Mouse (Mus musculus) forebrain, embryonic 13.5 days (tissue): Measurements from ENCODE around the gene Scfd2. TPM values are rescaled to one million over a fixed set of nuclear protein-coding genes. Genes with fewer than 3 reads are reported as not detected.

Experiments used
- ATAC-seq: fragments of 200-750 bp; cut with Nextera tagmentation; 2 replicates; pipeline ENCODE4 v1.8.0; 2017
- H3K27ac ChIP-seq: fragments of 300-500 bp; sonication (generic); 2 replicates; pipeline ENCODE4 v1.5.1; 2015; ENCODE audit warnings: inconsistent platforms, mild to moderate bottlenecking, moderate library complexity
- H3K27me3 ChIP-seq: fragments of 300-500 bp; sonication (generic); 2 replicates; pipeline ENCODE4 v1.6.1; 2015; ENCODE audit warnings: mild to moderate bottlenecking, inconsistent platforms
- H3K36me3 ChIP-seq: fragments of 300-500 bp; sonication (generic); 2 replicates; pipeline ENCODE4 v1.6.1; 2015; ENCODE audit warnings: mild to moderate bottlenecking, inconsistent platforms; ENCODE audit not compliant: poor library complexity, severe bottlenecking
- H3K4me1 ChIP-seq: fragments of 300-500 bp; sonication (generic); 2 replicates; pipeline ENCODE4 v1.6.1; 2015; ENCODE audit warnings: inconsistent platforms
- H3K4me2 ChIP-seq: fragments of 300-500 bp; sonication (generic); 2 replicates; pipeline ENCODE4 v1.6.1; 2015; ENCODE audit warnings: inconsistent platforms, mild to moderate bottlenecking, moderate library complexity
- H3K4me3 ChIP-seq: fragments of 300-500 bp; sonication (generic); 2 replicates; pipeline ENCODE4 v1.5.1; 2015; ENCODE audit warnings: mild to moderate bottlenecking, inconsistent platforms
- H3K9ac ChIP-seq: fragments of 300-500 bp; sonication (generic); 2 replicates; pipeline ENCODE4 v1.6.1; 2015; ENCODE audit warnings: mild to moderate bottlenecking, inconsistent platforms
- H3K9me3 ChIP-seq: fragments of 300-500 bp; sonication (generic); replicated peaks from 2 replicates; pipeline ENCODE4 v1.6.1; 2016; ENCODE audit warnings: inconsistent platforms
- WGBS: fragments of 180-500 bp; shearing (Covaris S2); methylation state at CpG from one replicate; pipeline ENCODE4 v1.1.7; 2015; 5-methylcytosine and 5-hydroxymethylcytosine counted together
- polyA plus RNA-seq: library from polyadenylated mRNA; unstranded; fragments of >200 nt; fragmentation: Nextera tagmentation; extraction: Ambion mirVana; gene quantifications from 2 replicates; pipeline ENCODE4 v1.2.1, GENCODE M21; 2015

Scfd2 gene
- polyA plus RNA-seq, 1 experiment from 2014 or later, result 17.9 TPM

DNA sequence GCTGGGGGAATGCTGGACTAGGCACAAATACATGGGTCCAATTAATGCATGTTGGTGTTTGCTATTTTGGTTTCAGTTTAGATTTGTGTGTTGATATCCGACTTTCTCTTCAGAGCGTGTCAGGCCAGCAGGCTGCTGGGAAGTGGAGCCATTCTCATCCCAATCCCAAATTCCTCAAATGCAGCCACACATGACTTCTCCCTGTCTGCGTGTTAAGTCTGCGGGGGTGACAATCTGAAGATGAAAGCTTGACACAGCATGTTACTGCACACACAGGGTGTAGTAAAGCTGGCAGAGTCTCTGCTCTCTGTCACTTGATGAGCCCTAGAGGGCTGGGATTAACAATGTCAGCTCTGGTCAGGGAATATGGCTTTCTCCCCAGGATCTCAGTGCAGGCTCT, 316.4 kb downstream of the Scfd2 start:
- peak; percentile 66 for ATAC-seq
- 8% methylated on average over 4 of the region's 4 CpGs for WGBS
- Histone ChIP-seq H3K4me2 (peak overlapping the region; percentile 49), H3K27me3 (no peaks in the 10 kb centered on the region), H3K27ac (no peak overlapping the region), H3K36me3 (no peaks in the 10 kb centered on the region), H3K9ac (no peak overlapping the region), H3K9me3 (no peaks in the 10 kb centered on the region), H3K4me3 (no peak overlapping the region), H3K4me1 (peaks cover 14% of the 10 kb centered on the region)

DNA sequence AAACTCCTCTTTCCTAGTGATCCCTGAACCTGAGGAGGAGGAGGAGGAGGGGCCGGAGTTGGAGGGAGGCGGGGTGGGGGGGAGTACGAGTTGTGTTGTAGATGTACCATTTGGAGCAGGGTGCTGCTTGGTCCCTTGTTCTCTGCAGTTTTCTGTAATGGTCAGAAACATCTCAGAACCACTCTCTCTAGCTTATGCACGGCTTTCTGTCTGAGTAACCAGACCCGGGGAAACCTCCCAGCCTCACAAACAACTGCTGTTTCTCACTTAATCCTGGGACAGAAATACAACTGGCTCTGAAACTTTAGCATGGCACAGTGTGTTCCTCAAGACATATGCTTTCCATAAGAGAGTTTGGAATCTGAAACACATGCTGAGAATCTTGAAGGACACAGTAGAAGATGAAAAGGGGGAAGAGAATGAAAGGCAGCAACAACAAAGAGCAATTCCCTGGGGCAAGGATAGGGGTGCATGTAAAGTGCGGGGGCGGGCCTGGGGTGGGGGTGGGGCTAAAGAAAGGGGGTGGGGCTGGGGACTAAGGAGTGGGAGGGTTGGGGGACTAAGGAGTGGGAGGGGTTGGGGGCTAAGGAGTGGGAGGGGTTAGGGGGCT, 317.0 kb downstream of the Scfd2 start:
- ATAC-seq, result peak; percentile 63; the same call in 1 of the 2 replicates
- no peaks in the 10 kb centered on the region for H3K9me3 ChIP-seq

DNA sequence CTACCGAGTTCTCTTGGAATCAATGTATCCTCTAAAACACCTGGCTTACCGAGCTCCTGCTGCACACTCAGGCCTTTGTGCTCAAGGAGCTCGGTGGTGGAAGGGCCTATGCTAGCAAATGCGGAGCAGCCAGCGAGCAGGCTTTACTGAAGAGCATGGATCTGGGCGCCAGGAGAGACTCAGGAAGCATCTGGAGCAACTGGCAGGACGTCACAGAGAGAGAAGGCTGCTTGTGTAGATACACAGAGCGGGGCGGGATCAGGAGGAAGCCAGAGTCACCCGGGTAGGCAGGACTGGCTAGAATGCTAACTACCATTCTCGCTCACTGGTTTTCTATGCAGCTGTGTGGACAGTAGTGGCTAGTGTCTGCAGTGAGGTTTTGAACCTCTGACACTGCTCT, 320.2 kb downstream of the Scfd2 start:
- Histone ChIP-seq H3K9ac (no peak overlapping the region), H3K27ac (no peak overlapping the region), H3K36me3 (no peaks in the 10 kb centered on the region), H3K4me1 (peaks cover 14% of the 10 kb centered on the region), H3K4me3 (no peak overlapping the region), H3K4me2 (no peak overlapping the region), H3K27me3 (no peaks in the 10 kb centered on the region), H3K9me3 (no peaks in the 10 kb centered on the region)
- ATAC-seq, result no peak
- WGBS, result 80% methylated on average over 11 of the region's 11 CpGs

More for the DNA sequence above, 317.0 kb downstream of the Scfd2 start:
- H3K27ac ChIP-seq, result peak overlapping the region; percentile 41
- H3K36me3 ChIP-seq, result no peaks in the 10 kb centered on the region
- no peak overlapping the region for H3K4me3 ChIP-seq
- 4% methylated on average over 7 of the region's 7 CpGs for WGBS
- no peaks in the 10 kb centered on the region for H3K27me3 ChIP-seq
- no peak overlapping the region for H3K9ac ChIP-seq
- H3K4me2 ChIP-seq, result peak overlapping the region; percentile 49
- peaks cover 14% of the 10 kb centered on the region for H3K4me1 ChIP-seq

DNA sequence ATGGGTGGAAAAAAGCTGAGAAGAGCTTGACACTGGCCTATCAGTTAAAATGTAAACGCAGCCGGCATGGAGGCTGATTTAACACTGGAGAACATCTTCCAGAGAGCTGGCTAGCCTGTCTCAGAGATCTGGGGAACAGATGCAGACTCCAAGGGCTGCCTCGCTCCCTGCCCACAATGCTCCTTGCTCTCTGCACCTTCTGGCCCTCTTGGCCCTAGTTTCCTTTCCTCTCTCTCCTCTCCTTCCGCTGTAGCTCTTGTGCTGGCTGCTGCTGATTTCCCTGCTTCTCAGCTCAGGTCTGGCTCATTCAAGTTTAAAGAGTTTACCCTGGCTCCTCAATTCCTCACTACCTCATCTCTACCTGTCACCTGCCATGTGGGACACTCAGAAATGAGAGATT, 321.9 kb downstream of the Scfd2 start:
- 98% methylated on average over 4 of the region's 4 CpGs for WGBS
- no peak overlapping the region for H3K27ac ChIP-seq
- H3K4me3 ChIP-seq, result no peak overlapping the region
- H3K9ac ChIP-seq, result no peak overlapping the region
- no peaks in the 10 kb centered on the region for H3K9me3 ChIP-seq
- ATAC-seq, result no peak
- H3K4me2 ChIP-seq, result no peak overlapping the region
- H3K36me3 ChIP-seq, result no peaks in the 10 kb centered on the region
- H3K4me1 ChIP-seq, result peaks cover 9% of the 10 kb centered on the region
- H3K27me3 ChIP-seq, result no peaks in the 10 kb centered on the region

DNA sequence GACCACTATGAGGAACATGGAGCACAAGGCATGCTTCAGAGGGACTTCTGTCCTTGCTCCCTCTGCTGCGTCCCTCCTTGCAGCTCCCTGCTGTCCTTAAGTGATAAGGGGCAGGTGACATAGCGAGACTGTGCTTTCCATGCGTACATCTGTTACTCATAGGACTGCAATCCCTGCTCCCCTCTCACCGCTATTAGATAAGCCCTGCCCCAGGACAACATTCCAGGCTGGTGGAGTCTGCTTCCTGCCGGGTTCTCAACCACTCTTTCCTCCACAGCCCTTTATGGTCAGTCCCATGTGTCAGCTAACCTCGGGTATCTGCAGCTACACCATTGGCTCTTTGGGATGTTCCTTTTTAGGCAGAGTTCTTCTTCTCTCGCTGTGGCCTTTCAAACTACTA, 323.1 kb downstream of the Scfd2 start:
- no peaks in the 10 kb centered on the region for H3K27me3 ChIP-seq
- H3K4me3 ChIP-seq, result no peak overlapping the region
- H3K4me1 ChIP-seq, result peaks cover 4% of the 10 kb centered on the region
- no peaks in the 10 kb centered on the region for H3K36me3 ChIP-seq
- no peak overlapping the region for H3K27ac ChIP-seq
- ATAC-seq, result no peak
- H3K9ac ChIP-seq, result no peak overlapping the region
- 0 out of 2 replicates have a peak, but pooled peaks cover 1% of the 10 kb centered on the region for H3K9me3 ChIP-seq
- H3K4me2 ChIP-seq, result no peak overlapping the region
- 83% methylated on average over 7 of the region's 7 CpGs for WGBS

DNA sequence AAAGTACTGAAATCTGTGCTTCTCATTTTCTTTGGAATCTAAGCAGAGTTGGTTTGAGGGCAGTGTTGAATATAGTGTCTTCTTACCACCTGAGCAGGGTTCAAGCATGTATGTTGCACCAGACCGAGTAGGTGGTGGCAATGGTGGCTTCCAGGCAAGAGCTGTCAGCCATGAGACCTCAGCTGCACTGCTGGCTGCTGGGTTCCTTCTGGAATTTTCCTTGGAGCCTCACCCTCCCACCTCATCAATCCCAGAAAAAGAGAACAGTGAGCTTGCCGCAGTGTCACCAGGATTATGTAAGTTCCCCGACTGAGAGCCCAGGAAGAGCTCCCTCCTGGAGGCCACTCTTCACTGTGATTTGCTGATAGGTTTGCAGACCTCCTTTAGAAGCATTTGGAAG, 324.4 kb downstream of the Scfd2 start:
- 0 out of 2 replicates have a peak, but pooled peaks cover 7% of the 10 kb centered on the region for H3K9me3 ChIP-seq
- H3K27ac ChIP-seq, result no peak overlapping the region
- 84% methylated on average over 3 of the region's 3 CpGs for WGBS
- H3K9ac ChIP-seq, result no peak overlapping the region
- no peak for ATAC-seq
- no peak overlapping the region for H3K4me2 ChIP-seq
- H3K4me1 ChIP-seq, result peaks cover 4% of the 10 kb centered on the region
- no peaks in the 10 kb centered on the region for H3K27me3 ChIP-seq
- no peaks in the 10 kb centered on the region for H3K36me3 ChIP-seq
- H3K4me3 ChIP-seq, result no peak overlapping the region

DNA sequence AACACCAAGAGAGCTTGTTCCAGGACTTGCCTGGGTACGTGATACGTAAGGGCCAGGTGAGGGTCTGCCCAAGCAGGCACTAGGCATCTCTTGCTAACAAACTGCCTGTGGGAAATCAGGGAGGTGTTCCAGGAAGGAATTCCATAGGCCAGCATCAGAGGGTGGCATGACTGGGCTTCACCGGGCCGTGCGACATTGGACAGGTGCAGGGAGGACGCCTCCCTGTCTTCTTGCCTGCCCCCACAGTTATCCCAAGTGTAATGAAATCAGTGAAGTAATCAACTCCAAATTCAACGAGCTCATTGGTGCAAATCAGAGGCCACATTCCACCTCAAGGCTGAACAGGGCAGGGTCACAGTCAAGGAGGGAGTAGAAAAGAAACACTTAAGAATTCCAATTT, 324.9 kb downstream of the Scfd2 start:
- ATAC-seq, result no peak
- WGBS, result 92% methylated on average over 7 of the region's 7 CpGs
- Histone ChIP-seq H3K9ac (no peak overlapping the region), H3K4me1 (peaks cover 4% of the 10 kb centered on the region), H3K4me3 (no peak overlapping the region), H3K36me3 (no peaks in the 10 kb centered on the region), H3K27me3 (no peaks in the 10 kb centered on the region), H3K9me3 (0 out of 2 replicates have a peak, but pooled peaks cover 7% of the 10 kb centered on the region), H3K4me2 (no peak overlapping the region), H3K27ac (no peak overlapping the region)

DNA sequence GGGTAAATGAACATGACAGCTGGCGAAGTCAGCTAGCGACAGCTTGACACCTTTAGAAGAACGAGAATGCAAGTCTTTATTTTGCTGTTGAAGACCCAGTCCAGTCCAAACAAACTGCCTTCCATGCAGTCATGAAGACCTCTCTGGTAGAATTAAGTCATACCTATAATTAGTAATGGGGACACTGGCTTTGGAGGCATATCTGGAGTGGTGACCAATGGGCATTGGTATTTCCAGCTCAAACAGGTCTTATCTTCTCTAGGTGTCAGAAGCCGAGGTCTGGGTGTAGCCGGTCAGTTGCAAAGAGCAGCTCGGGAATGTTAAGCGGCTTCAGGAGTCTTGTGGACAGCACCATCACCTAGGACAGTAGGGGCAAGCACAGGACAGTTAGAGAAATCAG, 325.5 kb downstream of the Scfd2 start:
- Histone ChIP-seq H3K36me3 (no peaks in the 10 kb centered on the region), H3K4me3 (no peak overlapping the region), H3K9me3 (0 out of 2 replicates have a peak, but pooled peaks cover 7% of the 10 kb centered on the region), H3K27me3 (no peaks in the 10 kb centered on the region), H3K27ac (no peak overlapping the region), H3K4me1 (peaks cover 4% of the 10 kb centered on the region), H3K4me2 (no peak overlapping the region), H3K9ac (no peak overlapping the region)
- ATAC-seq, result no peak
- WGBS, result 89% methylated on average over 7 of the region's 7 CpGs

DNA sequence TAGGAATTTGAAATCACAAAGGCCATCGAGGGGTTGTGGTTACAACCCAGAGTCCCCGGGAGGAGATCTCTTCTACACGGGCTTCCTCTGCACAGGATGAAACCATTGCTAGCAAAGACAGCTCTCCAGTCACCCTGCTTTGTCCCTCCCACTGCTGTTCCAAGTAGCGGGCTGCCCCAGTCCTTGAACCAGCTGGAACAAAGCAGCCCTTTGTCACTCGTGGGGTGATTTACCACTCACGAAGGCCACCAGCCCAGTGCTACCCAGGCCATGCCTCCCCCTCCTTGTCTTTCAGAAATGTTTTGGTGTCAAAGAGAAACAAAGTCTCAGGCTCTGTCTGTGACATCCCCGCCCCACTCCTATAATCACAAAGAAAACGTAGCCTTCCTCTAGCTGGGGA, 326.1 kb downstream of the Scfd2 start:
- H3K9ac ChIP-seq, result no peak overlapping the region
- no peak overlapping the region for H3K27ac ChIP-seq
- H3K4me2 ChIP-seq, result no peak overlapping the region
- WGBS, result 35% methylated on average over 8 of the region's 8 CpGs
- 0 out of 2 replicates have a peak, but pooled peaks cover 7% of the 10 kb centered on the region for H3K9me3 ChIP-seq
- H3K4me3 ChIP-seq, result no peak overlapping the region
- no peaks in the 10 kb centered on the region for H3K27me3 ChIP-seq
- no peaks in the 10 kb centered on the region for H3K36me3 ChIP-seq
- ATAC-seq, result no peak
- H3K4me1 ChIP-seq, result peaks cover 4% of the 10 kb centered on the region

DNA sequence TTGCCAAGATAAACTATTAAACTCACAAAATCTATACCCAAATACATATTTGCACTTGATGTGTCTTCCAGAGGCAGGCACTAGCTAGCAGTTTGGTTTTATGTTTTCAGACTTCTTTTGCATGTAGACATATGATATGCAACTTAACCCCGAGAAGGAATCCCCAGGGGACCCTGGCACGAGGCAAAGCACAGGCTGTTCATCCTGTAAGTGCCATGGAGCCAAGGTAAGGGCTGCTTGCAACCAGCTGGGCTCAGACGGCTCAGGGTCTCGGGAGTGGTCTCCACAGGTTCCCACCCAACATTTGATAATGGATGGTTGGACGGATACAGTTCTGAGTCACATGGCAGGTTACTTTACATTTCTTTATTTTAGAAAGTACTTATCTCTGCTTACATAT, 327.1 kb downstream of the Scfd2 start:
- Histone ChIP-seq H3K4me1 (peaks cover 4% of the 10 kb centered on the region), H3K36me3 (no peaks in the 10 kb centered on the region), H3K4me3 (no peak overlapping the region), H3K9me3 (0 out of 2 replicates have a peak, but pooled peaks cover 7% of the 10 kb centered on the region), H3K9ac (no peak overlapping the region), H3K27ac (no peak overlapping the region), H3K27me3 (no peaks in the 10 kb centered on the region), H3K4me2 (no peak overlapping the region)
- no peak for ATAC-seq
- 79% methylated on average over 5 of the region's 5 CpGs for WGBS

DNA sequence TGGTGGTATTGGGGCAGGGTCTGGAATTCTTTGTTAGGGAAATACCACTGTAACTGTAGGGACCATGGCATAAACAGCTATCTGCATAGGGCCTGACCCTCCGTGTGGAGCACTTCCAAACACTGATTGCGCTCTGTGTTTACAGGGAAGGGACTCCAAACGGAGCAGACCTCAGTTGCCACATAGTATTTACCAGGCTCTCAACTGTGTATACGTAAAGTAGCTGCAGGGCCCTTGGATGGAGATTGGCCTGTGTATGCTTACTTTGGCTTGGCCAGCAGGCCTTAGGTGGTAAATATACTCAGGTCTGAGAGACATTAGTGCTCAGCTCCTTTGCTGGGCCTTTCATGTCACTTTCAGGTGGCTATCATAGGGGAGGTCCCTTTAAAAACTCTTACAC, 329.0 kb downstream of the Scfd2 start:
- Histone ChIP-seq H3K27me3 (no peaks in the 10 kb centered on the region), H3K4me3 (no peak overlapping the region), H3K27ac (no peak overlapping the region), H3K36me3 (peaks cover 13% of the 10 kb centered on the region), H3K9ac (no peak overlapping the region), H3K4me1 (peaks cover 16% of the 10 kb centered on the region), H3K4me2 (no peak overlapping the region), H3K9me3 (0 out of 2 replicates have a peak, but pooled peaks cover 7% of the 10 kb centered on the region)
- no peak for ATAC-seq
- 90% methylated on average over 4 of the region's 4 CpGs for WGBS

DNA sequence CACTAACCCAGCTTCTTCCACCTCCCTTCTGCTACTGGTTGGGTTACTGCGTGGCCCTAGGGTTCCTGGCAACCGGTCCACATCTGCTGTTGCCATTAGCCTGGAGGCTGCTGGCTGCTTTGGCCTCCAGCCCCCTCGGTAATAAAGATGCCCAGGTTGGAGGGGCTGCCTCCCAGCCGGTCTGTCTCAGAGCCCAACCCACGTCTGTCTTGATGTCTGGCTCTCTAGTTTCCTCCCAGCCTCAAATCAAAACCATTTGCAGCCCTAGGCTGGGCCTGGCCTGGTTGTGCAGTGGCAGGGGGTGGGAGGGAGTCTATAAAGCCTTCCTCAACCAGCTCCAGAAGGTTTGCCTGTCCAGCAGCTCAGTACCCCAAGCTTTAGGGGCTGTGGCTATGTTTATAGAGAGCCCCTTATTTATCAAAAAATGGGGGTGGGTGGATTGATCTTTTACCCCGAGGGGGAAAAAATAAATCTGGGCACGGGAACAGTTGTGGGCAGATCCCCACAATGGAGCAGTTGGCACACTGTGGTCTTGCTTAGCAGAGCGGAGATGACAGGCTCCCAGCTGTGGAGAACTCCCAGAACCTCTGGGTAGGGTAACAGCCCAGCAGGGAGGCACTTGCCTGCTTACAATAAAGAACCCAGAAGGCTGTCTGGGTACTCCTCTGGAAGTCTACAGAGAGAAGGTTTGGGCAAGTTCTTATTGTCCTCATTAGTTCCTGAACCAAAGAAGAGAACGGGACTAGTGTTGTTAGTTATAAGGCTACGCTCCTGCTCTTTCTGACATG, 329.8 kb downstream of the Scfd2 start:
- no peak for ATAC-seq
- H3K4me2 ChIP-seq, result no peak overlapping the region
- 0 out of 2 replicates have a peak, but pooled peaks cover 7% of the 10 kb centered on the region for H3K9me3 ChIP-seq
- 77% methylated on average over 10 of the region's 10 CpGs for WGBS
- no peak overlapping the region for H3K9ac ChIP-seq
- peaks cover 23% of the 10 kb centered on the region for H3K4me1 ChIP-seq
- no peak overlapping the region for H3K4me3 ChIP-seq
- peaks cover 13% of the 10 kb centered on the region for H3K36me3 ChIP-seq
- H3K27me3 ChIP-seq, result no peaks in the 10 kb centered on the region
- no peak overlapping the region for H3K27ac ChIP-seq
